Mouse (Mus musculus): ENCODE results near the gene Nrm.

DNA sequence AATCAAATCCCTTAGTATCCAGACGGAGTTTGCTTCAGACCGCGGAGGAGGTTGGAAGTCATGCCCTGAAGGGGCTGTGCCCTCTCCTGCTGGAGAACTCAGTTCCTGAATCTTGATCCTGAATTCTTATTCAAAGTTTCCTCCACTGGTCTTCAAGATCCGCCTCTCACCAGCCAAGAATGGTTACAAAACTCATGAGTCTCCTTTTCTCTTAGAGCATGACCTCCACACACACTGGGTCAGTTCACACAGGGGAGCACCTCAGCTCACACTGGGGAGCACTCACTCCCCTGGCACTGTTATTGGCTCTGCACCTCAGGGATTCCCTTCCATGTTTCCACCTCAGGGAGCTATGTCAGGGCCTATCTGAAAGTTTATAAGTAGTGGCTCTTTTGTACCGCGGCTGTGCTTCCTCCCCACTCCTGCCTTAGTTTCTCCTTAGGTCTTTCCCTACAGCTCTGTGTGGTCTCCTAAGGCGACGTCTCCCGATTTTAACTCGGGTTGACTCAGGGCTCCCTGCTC, 3.8 kb downstream of the Nrm start:
- TF ChIP-seq CTCF (IDR thresholded peaks at IDR 0.05; ENCODE audit: control insufficient read depth, insufficient read depth, insufficient replicate concordance, low read depth, low read length) (no peak), POLR2A (IDR thresholded peaks at IDR 0.05; ENCODE audit: control insufficient read depth, low read depth, low read length) (no peak)

All from testis, adult 2 months (tissue).